Mouse (Mus musculus): ENCODE data around the gene Armc9. TPM values are rescaled to one million over a fixed set of nuclear protein-coding genes. Genes with fewer than 3 reads are reported as not detected.
A peak's percentile ranks its signal among the peaks of the same experiment; 100 is the strongest.

Armc9 gene
- polyA plus RNA-seq, 1 experiment from 2014 or later, result 10.6 TPM

DNA sequence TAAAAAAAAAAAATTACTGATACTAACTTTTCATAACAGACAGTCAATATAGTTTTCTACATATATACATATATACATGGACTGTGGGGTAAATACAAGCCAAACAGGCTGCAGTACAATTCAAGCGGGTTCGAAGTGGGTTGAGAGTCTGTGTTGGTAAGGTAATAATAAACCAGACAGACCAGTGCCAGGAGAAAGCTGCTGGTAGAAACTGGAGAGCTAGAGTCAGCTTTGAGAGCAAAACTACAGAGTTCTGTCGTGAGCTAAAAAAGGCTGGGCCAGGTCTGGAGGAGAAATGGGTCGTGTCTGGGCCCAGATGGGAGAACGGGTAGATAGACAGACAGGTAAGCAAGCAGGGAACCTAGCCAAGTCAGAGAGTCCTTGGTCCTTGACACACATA, 129.5 kb downstream of the Armc9 start:
- no peak for ATAC-seq
- no peak for TF ChIP-seq CTCF (IDR thresholded peaks at IDR 0.05; ENCODE audit: low read depth)
- 84% methylated on average over 5 of the region's 5 CpGs for WGBS

DNA sequence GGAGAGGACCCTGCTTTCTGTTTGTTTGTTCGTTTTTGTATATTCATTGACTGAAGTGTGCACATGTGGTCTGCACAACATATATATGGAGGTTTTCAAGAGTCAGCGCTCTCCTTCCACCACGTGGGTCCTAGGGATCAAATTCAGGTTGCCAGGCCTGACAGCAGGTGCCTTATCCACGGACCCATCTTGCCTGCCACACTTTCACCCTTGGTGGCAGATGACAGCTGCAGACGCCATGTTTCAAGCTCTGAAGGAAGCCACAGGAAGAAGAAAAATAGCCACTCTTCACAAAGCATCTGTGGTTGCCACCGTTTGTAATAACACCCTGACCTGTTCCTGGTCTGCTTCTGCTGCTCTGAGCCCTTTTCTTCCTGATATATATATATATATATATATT, 130.7 kb downstream of the Armc9 start:
- ATAC-seq, result no peak
- Histone ChIP-seq H3K27ac (ENCODE audit: low read depth, low read length) (no peak overlapping the region), H3K4me1 (replicated peaks; ENCODE audit: control insufficient read depth, insufficient read depth, low read length) (peaks cover 5% of the 10 kb centered on the region), H3K9me3 (ENCODE audit: control insufficient read depth) (no peaks in the 10 kb centered on the region), H3K9ac (ENCODE audit: low read depth, low read length) (no peak overlapping the region), H3K4me2 (replicated peaks; ENCODE audit: low read depth) (no peak overlapping the region), H3K4me3 (ENCODE audit: low read depth, low read length) (no peak overlapping the region), H3K27me3 (replicated peaks; ENCODE audit: control insufficient read depth, insufficient read depth, low read length) (no peaks in the 10 kb centered on the region), H3K36me3 (ENCODE audit: control insufficient read depth, insufficient read depth) (no peaks in the 10 kb centered on the region)
- TF ChIP-seq CTCF (IDR thresholded peaks at IDR 0.05; ENCODE audit: low read depth), result no peak
- WGBS, result 82% methylated on average over 6 of the region's 6 CpGs

More for the DNA sequence above, 129.5 kb downstream of the Armc9 start:
- no peak overlapping the region for H3K9ac ChIP-seq (ENCODE audit: low read depth, low read length)
- no peaks in the 10 kb centered on the region for H3K27me3 ChIP-seq (replicated peaks; ENCODE audit: control insufficient read depth, insufficient read depth, low read length)
- H3K27ac ChIP-seq (ENCODE audit: low read depth, low read length), result no peak overlapping the region
- no peak overlapping the region for H3K4me2 ChIP-seq (replicated peaks; ENCODE audit: low read depth)
- H3K4me3 ChIP-seq (ENCODE audit: low read depth, low read length), result no peak overlapping the region
- no peaks in the 10 kb centered on the region for H3K9me3 ChIP-seq (ENCODE audit: control insufficient read depth)
- H3K36me3 ChIP-seq (ENCODE audit: control insufficient read depth, insufficient read depth), result no peaks in the 10 kb centered on the region
- peaks cover 5% of the 10 kb centered on the region for H3K4me1 ChIP-seq (replicated peaks; ENCODE audit: control insufficient read depth, insufficient read depth, low read length)

DNA sequence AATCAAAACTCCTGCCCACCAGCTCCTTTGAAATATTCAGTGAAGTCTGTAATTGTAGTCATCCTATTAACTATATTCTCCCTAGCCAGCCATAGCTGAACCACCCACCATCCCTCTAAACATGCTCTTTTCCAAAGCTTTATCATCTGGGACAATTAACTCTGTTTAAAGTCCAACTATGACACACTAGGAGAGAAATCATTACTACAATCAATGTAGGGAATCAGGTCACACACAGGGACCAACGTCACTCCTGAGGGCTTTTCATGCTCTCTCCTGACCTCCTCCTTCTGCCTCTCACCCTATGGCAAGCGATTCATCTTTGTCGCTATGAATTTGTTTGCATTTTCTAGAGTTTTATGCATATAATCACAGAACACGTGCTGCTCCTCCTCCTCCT, 132.9 kb downstream of the Armc9 start:
- ATAC-seq, result peak; percentile 83
- TF ChIP-seq CTCF (IDR thresholded peaks at IDR 0.05; ENCODE audit: low read depth), result no peak
- no peaks in the 10 kb centered on the region for H3K36me3 ChIP-seq (ENCODE audit: control insufficient read depth, insufficient read depth)
- H3K27me3 ChIP-seq (replicated peaks; ENCODE audit: control insufficient read depth, insufficient read depth, low read length), result no peaks in the 10 kb centered on the region
- no peak overlapping the region for H3K9ac ChIP-seq (ENCODE audit: low read depth, low read length)
- 45% methylated on average over 4 of the region's 4 CpGs for WGBS
- no peak overlapping the region for H3K4me3 ChIP-seq (ENCODE audit: low read depth, low read length)
- no peak overlapping the region for H3K4me2 ChIP-seq (replicated peaks; ENCODE audit: low read depth)
- no peak overlapping the region for H3K27ac ChIP-seq (ENCODE audit: low read depth, low read length)
- H3K4me1 ChIP-seq (replicated peaks; ENCODE audit: control insufficient read depth, insufficient read depth, low read length), result peaks cover 5% of the 10 kb centered on the region
- no peaks in the 10 kb centered on the region for H3K9me3 ChIP-seq (ENCODE audit: control insufficient read depth)

DNA sequence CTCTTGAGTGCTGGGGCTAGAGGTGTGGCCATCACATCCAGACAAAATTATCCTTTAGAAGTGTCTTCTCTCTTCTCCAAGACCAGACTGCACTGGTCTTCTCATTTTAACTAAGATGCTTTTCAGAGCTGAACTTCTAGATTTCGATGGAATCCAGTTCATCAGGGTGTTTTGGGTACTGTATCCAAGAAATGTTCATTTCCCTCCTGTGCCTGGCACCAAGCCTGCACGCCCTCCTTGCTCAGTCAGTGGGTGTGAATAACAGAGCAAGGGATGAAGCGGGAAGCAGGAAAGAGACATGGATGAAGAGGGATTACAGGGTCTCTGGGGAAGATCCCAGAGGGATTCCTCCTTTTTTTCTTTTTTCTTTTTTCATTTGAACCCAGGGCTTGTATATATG, 135.9 kb downstream of the Armc9 start:
- Histone ChIP-seq H3K4me2 (replicated peaks; ENCODE audit: low read depth) (no peak overlapping the region), H3K9me3 (ENCODE audit: control insufficient read depth) (no peaks in the 10 kb centered on the region), H3K27ac (ENCODE audit: low read depth, low read length) (no peak overlapping the region), H3K4me3 (ENCODE audit: low read depth, low read length) (no peak overlapping the region), H3K27me3 (replicated peaks; ENCODE audit: control insufficient read depth, insufficient read depth, low read length) (no peaks in the 10 kb centered on the region), H3K9ac (ENCODE audit: low read depth, low read length) (no peak overlapping the region), H3K36me3 (ENCODE audit: control insufficient read depth, insufficient read depth) (no peaks in the 10 kb centered on the region), H3K4me1 (replicated peaks; ENCODE audit: control insufficient read depth, insufficient read depth, low read length) (peaks cover 5% of the 10 kb centered on the region)
- no peak for ATAC-seq
- no peak for TF ChIP-seq CTCF (IDR thresholded peaks at IDR 0.05; ENCODE audit: low read depth)
- WGBS, result 77% methylated on average over 3 of the region's 3 CpGs

- no peak overlapping the region for H3K4me2 ChIP-seq (replicated peaks; ENCODE audit: low read depth)
- 76% methylated on average over 3 of the region's 3 CpGs for WGBS
- H3K9me3 ChIP-seq (ENCODE audit: control insufficient read depth), result no peaks in the 10 kb centered on the region
- H3K36me3 ChIP-seq (ENCODE audit: control insufficient read depth, insufficient read depth), result no peaks in the 10 kb centered on the region
- H3K4me3 ChIP-seq (ENCODE audit: low read depth, low read length), result no peak overlapping the region
- no peaks in the 10 kb centered on the region for H3K27me3 ChIP-seq (replicated peaks; ENCODE audit: control insufficient read depth, insufficient read depth, low read length)
- H3K27ac ChIP-seq (ENCODE audit: low read depth, low read length), result no peak overlapping the region
- TF ChIP-seq CTCF (IDR thresholded peaks at IDR 0.05; ENCODE audit: low read depth), result no peak
- H3K4me1 ChIP-seq (replicated peaks; ENCODE audit: control insufficient read depth, insufficient read depth, low read length), result no peaks in the 10 kb centered on the region
- ATAC-seq, result no peak
- no peak overlapping the region for H3K9ac ChIP-seq (ENCODE audit: low read depth, low read length)
Observed at GRCm38 (mm10) chr1:86293091-86293490, 138.5 kb downstream of the Armc9 start.

DNA sequence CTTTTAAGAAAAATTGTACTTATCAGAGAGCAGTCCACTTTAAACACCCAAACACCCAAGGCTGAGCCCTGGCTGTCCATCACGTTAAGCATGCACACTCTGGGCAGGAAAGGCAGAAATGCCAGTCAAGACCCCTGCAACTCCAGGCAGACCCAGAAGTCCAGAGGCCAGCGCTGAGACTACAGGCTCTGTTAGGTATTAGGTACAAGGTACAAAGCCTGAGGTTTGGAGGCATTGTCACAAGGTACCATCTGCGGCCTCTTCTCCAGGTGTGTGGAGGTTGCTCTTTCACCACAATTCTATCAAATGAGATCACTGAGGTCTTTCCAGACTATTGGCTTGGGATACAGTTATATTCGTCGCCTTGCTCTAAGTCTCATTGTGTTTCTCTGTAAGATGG, 139.3 kb downstream of the Armc9 start:
- WGBS, result 68% methylated on average over 5 of the region's 5 CpGs
- TF ChIP-seq CTCF (IDR thresholded peaks at IDR 0.05; ENCODE audit: low read depth), result no peak
- ATAC-seq, result peak; percentile 62; the same call in 1 of the 2 replicates
- Histone ChIP-seq H3K9ac (ENCODE audit: low read depth, low read length) (no peak overlapping the region), H3K27me3 (replicated peaks; ENCODE audit: control insufficient read depth, insufficient read depth, low read length) (no peaks in the 10 kb centered on the region), H3K4me1 (replicated peaks; ENCODE audit: control insufficient read depth, insufficient read depth, low read length) (no peaks in the 10 kb centered on the region), H3K9me3 (ENCODE audit: control insufficient read depth) (no peaks in the 10 kb centered on the region), H3K4me3 (ENCODE audit: low read depth, low read length) (no peak overlapping the region), H3K36me3 (ENCODE audit: control insufficient read depth, insufficient read depth) (no peaks in the 10 kb centered on the region), H3K27ac (ENCODE audit: low read depth, low read length) (no peak overlapping the region), H3K4me2 (replicated peaks; ENCODE audit: low read depth) (no peak overlapping the region)

DNA sequence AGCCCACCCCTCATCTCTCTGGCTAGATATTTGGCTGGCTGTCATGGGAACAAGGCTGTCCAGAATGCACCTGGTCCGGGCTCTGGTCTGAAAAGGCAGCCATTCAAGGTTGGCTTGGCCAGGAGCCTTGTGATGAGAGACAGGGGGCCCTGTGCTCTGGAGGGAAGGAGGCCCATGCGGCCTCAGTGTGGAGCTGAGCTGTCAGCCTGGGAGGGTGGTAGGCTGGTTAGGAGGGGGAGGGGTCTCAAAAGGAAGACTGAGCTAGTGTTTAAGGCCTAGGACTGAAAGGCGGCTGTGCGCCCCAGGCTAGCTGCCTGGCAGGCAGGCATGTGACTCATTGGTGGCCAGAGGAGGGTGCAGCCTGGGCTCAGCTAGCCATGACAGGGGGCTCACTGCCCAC, 139.9 kb downstream of the Armc9 start:
- WGBS, result 72% methylated on average over 4 of the region's 4 CpGs
- no peak for ATAC-seq
- no peaks in the 10 kb centered on the region for H3K36me3 ChIP-seq (ENCODE audit: control insufficient read depth, insufficient read depth)
- no peak overlapping the region for H3K27ac ChIP-seq (ENCODE audit: low read depth, low read length)
- no peaks in the 10 kb centered on the region for H3K4me1 ChIP-seq (replicated peaks; ENCODE audit: control insufficient read depth, insufficient read depth, low read length)
- no peaks in the 10 kb centered on the region for H3K27me3 ChIP-seq (replicated peaks; ENCODE audit: control insufficient read depth, insufficient read depth, low read length)
- no peak overlapping the region for H3K4me2 ChIP-seq (replicated peaks; ENCODE audit: low read depth)
- no peaks in the 10 kb centered on the region for H3K9me3 ChIP-seq (ENCODE audit: control insufficient read depth)
- no peak overlapping the region for H3K9ac ChIP-seq (ENCODE audit: low read depth, low read length)
- no peak for TF ChIP-seq CTCF (IDR thresholded peaks at IDR 0.05; ENCODE audit: low read depth)
- H3K4me3 ChIP-seq (ENCODE audit: low read depth, low read length), result no peak overlapping the region
